Mouse (Mus musculus): Measurements from ENCODE around the gene Bahcc1.

- TF ChIP-seq CTCF (IDR thresholded peaks at IDR 0.05; ENCODE audit: borderline replicate concordance, extremely low read depth, insufficient read depth, insufficient read length) (no peak), POLR2A (IDR thresholded peaks at IDR 0.05; ENCODE audit: borderline replicate concordance, extremely low read depth, insufficient read depth, insufficient read length, poor library complexity, severe bottlenecking) (no peak)
These were observed 1.5 kb downstream of the Bahcc1 start for GRCm38 (mm10) chr11:120234136-120234775.
